Mouse (Mus musculus): ENCODE data around the gene Lrp1.

Gene Lrp1

DNA sequence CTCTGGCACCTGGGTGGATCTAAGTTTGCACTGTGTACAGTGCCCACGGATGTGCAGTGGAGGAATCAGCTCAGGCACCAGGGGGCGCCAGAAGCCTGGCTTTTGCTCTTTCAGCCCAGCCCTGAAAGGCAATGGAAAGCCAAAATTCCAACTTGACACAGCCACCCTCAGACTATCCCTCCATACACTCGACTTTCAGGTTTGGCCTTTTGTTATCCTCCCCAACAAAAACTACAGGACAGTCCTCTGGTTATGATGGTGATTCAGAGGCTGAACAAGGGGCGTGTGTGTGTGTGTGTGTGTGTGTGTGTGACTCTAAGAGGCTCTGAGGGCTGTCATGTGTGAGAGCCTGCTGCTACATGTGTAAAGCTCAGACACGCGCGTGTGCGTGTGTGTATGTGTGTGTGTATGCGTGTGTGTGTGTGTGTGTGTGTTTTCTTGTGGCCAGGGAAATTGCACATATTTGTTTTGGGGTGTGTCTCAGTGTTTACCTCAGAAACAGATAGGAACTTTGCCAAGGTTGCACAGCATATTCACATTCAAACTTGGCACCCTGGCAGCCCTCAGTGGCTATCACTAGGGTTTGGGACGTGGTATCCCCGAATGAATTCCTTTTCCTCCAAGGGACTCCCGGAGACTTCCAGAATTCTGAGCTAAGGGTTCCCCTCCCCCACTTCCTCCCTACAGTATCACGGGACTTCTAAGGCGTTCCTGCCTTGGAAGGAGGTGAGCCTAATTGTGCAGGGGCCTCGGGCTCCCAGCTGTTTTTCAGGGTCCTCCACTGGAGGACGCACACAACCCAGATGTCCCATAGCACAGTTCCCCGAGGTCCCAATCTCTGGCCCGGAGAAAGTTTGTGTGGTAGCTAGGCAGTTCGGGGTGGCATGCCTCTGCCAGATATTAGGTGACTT is 21.2 kb upstream of the Lrp1 start:
- Histone ChIP-seq H3K27me3 (ENCODE audit: insufficient read depth, low read length) (peaks cover 32% of the 10 kb centered on the region), H3K4me1 (replicated peaks; ENCODE audit: low read depth, low read length) (peaks cover 27% of the 10 kb centered on the region), H3K36me3 (ENCODE audit: insufficient read depth, low read length) (no peaks in the 10 kb centered on the region), H3K4me3 (replicated peaks; ENCODE audit: low read length) (peak overlapping the region; percentile 74), H3K9me3 (ENCODE audit: low read length) (no peaks in the 10 kb centered on the region)
- no peak for TF ChIP-seq NANOG (IDR thresholded peaks at IDR 0.05; ENCODE audit: borderline replicate concordance, low read length)
- TF ChIP-seq POU5F1 (IDR thresholded peaks at IDR 0.05; ENCODE audit: borderline replicate concordance, low read length) = no peak
- TF ChIP-seq CTCF (conservative IDR thresholded peaks at IDR 0.05; ENCODE audit: low read length) = peak; percentile 82

DNA sequence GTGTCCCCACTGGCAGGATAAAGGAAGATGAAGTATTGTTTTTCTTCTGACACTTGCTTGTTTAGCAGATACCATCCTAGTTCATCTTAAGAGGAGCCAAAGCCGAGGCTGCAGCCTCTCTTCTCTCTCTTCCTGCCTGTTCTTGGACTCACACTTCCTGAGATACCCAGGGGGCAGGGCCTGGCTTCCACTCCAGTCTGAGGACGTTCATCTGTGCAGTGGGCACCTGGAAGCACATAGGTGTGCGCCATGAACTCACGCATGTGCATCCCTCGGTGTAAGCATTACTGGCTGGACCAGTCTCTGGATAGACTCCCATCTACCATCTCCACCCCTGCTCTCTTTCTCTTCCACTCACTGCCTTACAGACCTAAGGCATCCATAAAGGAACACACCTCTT is 19.5 kb upstream of the Lrp1 start:
- no peaks in the 10 kb centered on the region for H3K36me3 ChIP-seq (ENCODE audit: insufficient read depth, low read length)
- peaks cover 25% of the 10 kb centered on the region for H3K27me3 ChIP-seq (ENCODE audit: insufficient read depth, low read length)
- no peaks in the 10 kb centered on the region for H3K9me3 ChIP-seq (ENCODE audit: low read length)
- H3K4me1 ChIP-seq (replicated peaks; ENCODE audit: low read depth, low read length) = peaks cover 32% of the 10 kb centered on the region
- TF ChIP-seq CTCF (conservative IDR thresholded peaks at IDR 0.05; ENCODE audit: low read length) (no peak), POU5F1 (IDR thresholded peaks at IDR 0.05; ENCODE audit: borderline replicate concordance, low read length) (no peak), NANOG (IDR thresholded peaks at IDR 0.05; ENCODE audit: borderline replicate concordance, low read length) (no peak)
- no peak overlapping the region for H3K4me3 ChIP-seq (replicated peaks; ENCODE audit: low read length)

GRCm38 (mm10) chr10:127632668-127633271 is 11.8 kb upstream of the Lrp1 start:
- no peak overlapping the region for H3K4me3 ChIP-seq (replicated peaks; ENCODE audit: low read length)
- H3K27me3 ChIP-seq (ENCODE audit: insufficient read depth, low read length) = no peaks in the 10 kb centered on the region
- no peaks in the 10 kb centered on the region for H3K9me3 ChIP-seq (ENCODE audit: low read length)
- TF ChIP-seq CTCF (conservative IDR thresholded peaks at IDR 0.05; ENCODE audit: low read length) (no peak), POU5F1 (IDR thresholded peaks at IDR 0.05; ENCODE audit: borderline replicate concordance, low read length) (no peak), NANOG (IDR thresholded peaks at IDR 0.05; ENCODE audit: borderline replicate concordance, low read length) (no peak)
- no peaks in the 10 kb centered on the region for H3K36me3 ChIP-seq (ENCODE audit: insufficient read depth, low read length)
- H3K4me1 ChIP-seq (replicated peaks; ENCODE audit: low read depth, low read length) = peaks cover 5% of the 10 kb centered on the region; the same call in 1 of the 2 replicates

- Histone ChIP-seq H3K4me3 (replicated peaks; ENCODE audit: low read length) (no peak overlapping the region), H3K4me1 (replicated peaks; ENCODE audit: low read depth, low read length) (peaks cover 5% of the 10 kb centered on the region; the same call in 1 of the 2 replicates), H3K36me3 (ENCODE audit: insufficient read depth, low read length) (no peaks in the 10 kb centered on the region), H3K9me3 (ENCODE audit: low read length) (peaks cover 4% of the 10 kb centered on the region; the same call in 1 of the 2 replicates), H3K27me3 (ENCODE audit: insufficient read depth, low read length) (no peaks in the 10 kb centered on the region)
- TF ChIP-seq NANOG (IDR thresholded peaks at IDR 0.05; ENCODE audit: borderline replicate concordance, low read length) = no peak
- TF ChIP-seq POU5F1 (IDR thresholded peaks at IDR 0.05; ENCODE audit: borderline replicate concordance, low read length) = no peak
- TF ChIP-seq CTCF (conservative IDR thresholded peaks at IDR 0.05; ENCODE audit: low read length) = no peak
Measured at GRCm38 (mm10) chr10:127631261-127632214, 10.6 kb upstream of the Lrp1 start.

DNA sequence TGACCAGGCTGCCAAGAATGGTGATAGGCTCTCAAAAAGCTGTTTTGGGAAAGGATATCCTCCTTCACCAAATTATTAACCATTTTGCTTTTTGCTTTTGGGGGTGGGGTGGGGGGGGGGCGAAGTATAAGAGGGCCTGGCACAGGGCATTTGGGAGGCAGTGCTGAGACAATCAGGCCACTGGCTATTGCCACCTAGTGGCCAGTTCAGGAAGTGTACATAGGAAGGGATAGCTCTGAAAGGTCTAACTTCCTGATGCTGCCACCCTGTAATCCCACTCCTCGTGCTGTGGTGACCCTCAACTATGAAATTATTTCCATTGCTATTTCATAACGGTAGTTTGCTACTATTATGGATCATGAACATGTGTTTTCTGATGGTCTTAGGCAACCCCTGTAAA is 5.5 kb upstream of the Lrp1 start:
- H3K4me1 ChIP-seq (replicated peaks; ENCODE audit: low read depth, low read length) = peaks cover 10% of the 10 kb centered on the region
- no peak overlapping the region for H3K4me3 ChIP-seq (replicated peaks; ENCODE audit: low read length)
- TF ChIP-seq CTCF (conservative IDR thresholded peaks at IDR 0.05; ENCODE audit: low read length) = peak; percentile 44
- TF ChIP-seq NANOG (IDR thresholded peaks at IDR 0.05; ENCODE audit: borderline replicate concordance, low read length) = no peak
- no peak for TF ChIP-seq POU5F1 (IDR thresholded peaks at IDR 0.05; ENCODE audit: borderline replicate concordance, low read length)
- peaks cover 7% of the 10 kb centered on the region for H3K36me3 ChIP-seq (ENCODE audit: insufficient read depth, low read length)
- H3K27me3 ChIP-seq (ENCODE audit: insufficient read depth, low read length) = no peaks in the 10 kb centered on the region
- H3K9me3 ChIP-seq (ENCODE audit: low read length) = peaks cover 11% of the 10 kb centered on the region

DNA sequence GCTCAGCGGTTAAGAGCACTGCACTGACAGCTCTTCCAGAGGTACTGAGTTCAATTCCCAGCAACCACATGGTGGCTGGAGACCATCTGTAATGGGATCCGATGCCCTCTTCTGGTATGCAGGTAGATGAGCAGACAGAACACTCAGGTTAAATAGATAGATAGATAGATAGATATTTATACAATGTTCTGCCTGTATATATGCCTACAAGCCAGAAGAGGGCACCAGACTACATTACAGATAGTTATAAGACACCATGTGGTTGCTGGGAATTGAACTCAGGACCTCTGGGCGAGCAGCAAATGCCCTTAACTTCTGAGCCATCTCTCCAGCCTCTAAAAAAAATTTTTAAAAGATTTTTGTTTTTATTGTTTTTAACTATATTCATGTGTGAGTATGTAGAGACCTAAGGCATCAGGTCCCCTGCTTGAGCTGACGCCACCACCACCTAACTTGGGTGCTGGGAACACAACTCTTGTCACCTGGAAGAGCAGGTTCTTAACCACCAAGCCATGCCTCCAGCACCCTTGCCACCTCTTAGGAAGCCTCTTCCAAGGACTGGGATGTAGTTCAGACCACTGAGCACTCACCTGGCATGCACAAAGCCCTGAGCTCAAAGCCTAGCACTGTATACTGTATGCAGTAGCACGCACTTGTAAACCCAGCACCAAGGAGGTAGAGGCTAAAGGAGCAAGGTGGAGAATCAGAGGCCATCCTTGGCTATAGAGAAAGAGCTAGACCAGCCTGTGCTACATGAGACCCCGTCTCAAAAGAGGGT is 2.7 kb upstream of the Lrp1 start:
- Histone ChIP-seq H3K4me3 (replicated peaks; ENCODE audit: low read length) (no peak overlapping the region), H3K9me3 (ENCODE audit: low read length) (peaks cover 11% of the 10 kb centered on the region), H3K36me3 (ENCODE audit: insufficient read depth, low read length) (peaks cover 7% of the 10 kb centered on the region), H3K4me1 (replicated peaks; ENCODE audit: low read depth, low read length) (peaks cover 31% of the 10 kb centered on the region), H3K27me3 (ENCODE audit: insufficient read depth, low read length) (peaks cover 14% of the 10 kb centered on the region)
- TF ChIP-seq CTCF (conservative IDR thresholded peaks at IDR 0.05; ENCODE audit: low read length) = no peak
- no peak for TF ChIP-seq POU5F1 (IDR thresholded peaks at IDR 0.05; ENCODE audit: borderline replicate concordance, low read length)
- TF ChIP-seq NANOG (IDR thresholded peaks at IDR 0.05; ENCODE audit: borderline replicate concordance, low read length) = no peak

DNA sequence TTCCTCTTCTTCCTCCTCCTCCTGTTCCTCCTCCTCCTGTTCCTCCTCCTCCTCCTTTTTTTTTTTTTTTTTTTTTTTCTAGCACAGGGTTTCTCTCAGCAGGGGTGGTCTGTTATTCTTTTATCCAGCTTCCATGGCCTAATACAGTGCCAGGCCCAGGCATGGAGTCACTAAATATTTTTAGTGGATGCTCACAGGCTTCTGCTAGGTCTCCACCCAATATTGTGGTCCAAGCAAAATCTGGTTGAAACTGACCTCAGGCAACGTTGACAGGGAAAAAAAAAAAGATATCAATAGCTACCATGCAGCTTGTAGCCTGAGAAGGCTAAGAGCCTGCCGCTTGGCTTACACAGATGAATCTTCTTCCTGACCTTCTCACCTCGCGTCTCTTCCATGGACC is 1.7 kb upstream of the Lrp1 start:
- H3K4me3 ChIP-seq (replicated peaks; ENCODE audit: low read length) = 0 out of 2 replicates have a peak overlapping the region, but pooled peaks have one; percentile 96
- TF ChIP-seq POU5F1 (IDR thresholded peaks at IDR 0.05; ENCODE audit: borderline replicate concordance, low read length) = no peak
- no peak for TF ChIP-seq NANOG (IDR thresholded peaks at IDR 0.05; ENCODE audit: borderline replicate concordance, low read length)
- TF ChIP-seq CTCF (conservative IDR thresholded peaks at IDR 0.05; ENCODE audit: low read length) = no peak

More for the DNA sequence above, 1.7 kb upstream of the Lrp1 start:
- Histone ChIP-seq H3K4me1 (replicated peaks; ENCODE audit: low read depth, low read length) (peaks cover 38% of the 10 kb centered on the region), H3K27me3 (ENCODE audit: insufficient read depth, low read length) (peaks cover 21% of the 10 kb centered on the region), H3K36me3 (ENCODE audit: insufficient read depth, low read length) (peaks cover 7% of the 10 kb centered on the region), H3K9me3 (ENCODE audit: low read length) (peaks cover 11% of the 10 kb centered on the region)

All from E14TG2a.4 (cell line).